Mouse (Mus musculus): ENCODE measurements around the gene 4930539E08Rik.

The 4930539E08Rik gene

GRCm38 (mm10) chr17:28895217-28895875 lies 19.8 kb downstream of the 4930539E08Rik start:
- DNase-seq (ENCODE audit: low spot score in 2 of 2) = no peak

GRCm38 (mm10) chr17:28894050-28894767 lies 20.9 kb downstream of the 4930539E08Rik start:
- peak in 1 of 2 experiments; percentile 27 for DNase-seq (ENCODE audit: low spot score in 2 of 2)

- DNase-seq (ENCODE audit: low spot score in 2 of 2) = no peak
Observed at GRCm38 (mm10) chr17:28886266-28886665, 28.9 kb downstream of the 4930539E08Rik start.

- DNase-seq (ENCODE audit: low spot score in 2 of 2) = no peak
Observed at GRCm38 (mm10) chr17:28885231-28885630, 29.9 kb downstream of the 4930539E08Rik start.

- no peak for DNase-seq (ENCODE audit: low spot score in 2 of 2)
Observed at GRCm38 (mm10) chr17:28883941-28884516, 31.1 kb downstream of the 4930539E08Rik start.

- no peak for DNase-seq (ENCODE audit: low spot score in 2 of 2)
Observed at GRCm38 (mm10) chr17:28882810-28883209, 32.3 kb downstream of the 4930539E08Rik start.

- DNase-seq (ENCODE audit: low spot score in 2 of 2) = peak; percentile 71 to 79
Observed at GRCm38 (mm10) chr17:28882316-28882715, 32.8 kb downstream of the 4930539E08Rik start.

GRCm38 (mm10) chr17:28879931-28880391 lies 35.2 kb downstream of the 4930539E08Rik start:
- DNase-seq (ENCODE audit: low spot score in 2 of 2) = peak; percentile 38 to 61

GRCm38 (mm10) chr17:28876821-28877220 lies 38.3 kb downstream of the 4930539E08Rik start:
- no peak for DNase-seq (ENCODE audit: low spot score in 2 of 2)

- no peak for DNase-seq (ENCODE audit: low spot score in 2 of 2)
Observed at GRCm38 (mm10) chr17:28876331-28876730, 38.8 kb downstream of the 4930539E08Rik start.

GRCm38 (mm10) chr17:28875316-28875715 lies 39.8 kb downstream of the 4930539E08Rik start:
- no peak for DNase-seq (ENCODE audit: low spot score in 2 of 2)

- no peak for DNase-seq (ENCODE audit: low spot score in 2 of 2)
Observed at GRCm38 (mm10) chr17:28874825-28875224, 40.3 kb downstream of the 4930539E08Rik start.

- no peak for DNase-seq (ENCODE audit: low spot score in 2 of 2)
Observed at GRCm38 (mm10) chr17:28874216-28874615, 40.9 kb downstream of the 4930539E08Rik start.

GRCm38 (mm10) chr17:28872322-28872721 lies 42.8 kb downstream of the 4930539E08Rik start:
- DNase-seq (ENCODE audit: low spot score in 2 of 2) = no peak

- DNase-seq (ENCODE audit: low spot score in 2 of 2) = no peak
Observed at GRCm38 (mm10) chr17:28871831-28872230, 43.3 kb downstream of the 4930539E08Rik start.

GRCm38 (mm10) chr17:28870435-28870834 lies 44.7 kb downstream of the 4930539E08Rik start:
- DNase-seq (ENCODE audit: low spot score in 2 of 2) = no peak

- no peak for DNase-seq (ENCODE audit: low spot score in 2 of 2)
Observed at GRCm38 (mm10) chr17:28869412-28870110, 45.6 kb downstream of the 4930539E08Rik start.

GRCm38 (mm10) chr17:28867381-28867780 lies 47.7 kb downstream of the 4930539E08Rik start:
- DNase-seq (ENCODE audit: low spot score in 2 of 2) = no peak

- no peak for DNase-seq (ENCODE audit: low spot score in 2 of 2)
Observed at GRCm38 (mm10) chr17:28866921-28867320, 48.2 kb downstream of the 4930539E08Rik start.

- DNase-seq (ENCODE audit: low spot score in 2 of 2) = no peak
Observed at GRCm38 (mm10) chr17:28864464-28864863, 50.7 kb downstream of the 4930539E08Rik start.

- DNase-seq (ENCODE audit: low spot score in 2 of 2) = no peak
Observed at GRCm38 (mm10) chr17:28863926-28864325, 51.2 kb downstream of the 4930539E08Rik start.

GRCm38 (mm10) chr17:28858205-28858604 lies 56.9 kb downstream of the 4930539E08Rik start, which contains the start of gene Pnpla1:
Gene Pnpla1 (plus strand): TSS chr17:28858411.
- no peak for DNase-seq (ENCODE audit: low spot score in 2 of 2)
